Mouse (Mus musculus): ENCODE measurements around the gene Xpo6.

Gene Xpo6

GRCm38 (mm10) chr7:126200178-126200996, at the start of gene Xpo6:
TSS of gene Xpo6 (minus strand) at chr7:126200501.
- DNase-seq: peak; percentile 96

GRCm38 (mm10) chr7:126249986-126250385, 49.7 kb upstream of the Xpo6 start:
- DNase-seq: no peak

- no peak for DNase-seq
These were observed 48.8 kb upstream of the Xpo6 start for GRCm38 (mm10) chr7:126249146-126249545.

GRCm38 (mm10) chr7:126248641-126249141, 48.4 kb upstream of the Xpo6 start:
- DNase-seq: no peak

GRCm38 (mm10) chr7:126248088-126248487, 47.8 kb upstream of the Xpo6 start:
- no peak for DNase-seq

- no peak for DNase-seq
These were observed 44.0 kb upstream of the Xpo6 start for GRCm38 (mm10) chr7:126244168-126244750.

- no peak for DNase-seq
These were observed 40.6 kb upstream of the Xpo6 start for GRCm38 (mm10) chr7:126240814-126241360.

- DNase-seq: peak; percentile 32
These were observed 36.5 kb upstream of the Xpo6 start for GRCm38 (mm10) chr7:126236794-126237192.

GRCm38 (mm10) chr7:126236083-126236793, 35.9 kb upstream of the Xpo6 start:
- DNase-seq: peak; percentile 32

GRCm38 (mm10) chr7:126234611-126235010, 34.3 kb upstream of the Xpo6 start:
- DNase-seq: no peak

- no peak for DNase-seq
These were observed 32.2 kb upstream of the Xpo6 start for GRCm38 (mm10) chr7:126232345-126233071.

GRCm38 (mm10) chr7:126230357-126231148, 30.3 kb upstream of the Xpo6 start:
- no peak for DNase-seq

GRCm38 (mm10) chr7:126226136-126226535, 25.8 kb upstream of the Xpo6 start:
- no peak for DNase-seq

GRCm38 (mm10) chr7:126222753-126223152, 22.5 kb upstream of the Xpo6 start:
- DNase-seq: no peak

GRCm38 (mm10) chr7:126220611-126221010, 20.3 kb upstream of the Xpo6 start:
- DNase-seq: no peak

- DNase-seq: no peak
These were observed 18.0 kb upstream of the Xpo6 start for GRCm38 (mm10) chr7:126218311-126218710.

GRCm38 (mm10) chr7:126216867-126217266, 16.6 kb upstream of the Xpo6 start:
- DNase-seq: no peak

GRCm38 (mm10) chr7:126210856-126211255, 10.6 kb upstream of the Xpo6 start:
- DNase-seq: no peak

- no peak for DNase-seq
These were observed 670 bp upstream of the Xpo6 start for GRCm38 (mm10) chr7:126200997-126201345.

- DNase-seq: peak; percentile 51
These were observed 604 bp downstream of the Xpo6 start for GRCm38 (mm10) chr7:126199691-126200102.

- DNase-seq: no peak
These were observed 1.4 kb downstream of the Xpo6 start for GRCm38 (mm10) chr7:126198926-126199325.

GRCm38 (mm10) chr7:126194175-126194574, 6.1 kb downstream of the Xpo6 start:
- DNase-seq: no peak
